Mouse (Mus musculus) embryo, embryonic 11 days (tissue): ENCODE measurements at regions not wholly inside any gene's neighbourhood (a gene's known extent, or its start where the extent isn't known, plus 50 kb on each side); places are given as distances from the start of the nearest gene placed in this dataset.

Experiments used
- DNase-seq: peaks from one replicate; pipeline ENCODE4 v3.0.0-alpha.2; 2015

DNA sequence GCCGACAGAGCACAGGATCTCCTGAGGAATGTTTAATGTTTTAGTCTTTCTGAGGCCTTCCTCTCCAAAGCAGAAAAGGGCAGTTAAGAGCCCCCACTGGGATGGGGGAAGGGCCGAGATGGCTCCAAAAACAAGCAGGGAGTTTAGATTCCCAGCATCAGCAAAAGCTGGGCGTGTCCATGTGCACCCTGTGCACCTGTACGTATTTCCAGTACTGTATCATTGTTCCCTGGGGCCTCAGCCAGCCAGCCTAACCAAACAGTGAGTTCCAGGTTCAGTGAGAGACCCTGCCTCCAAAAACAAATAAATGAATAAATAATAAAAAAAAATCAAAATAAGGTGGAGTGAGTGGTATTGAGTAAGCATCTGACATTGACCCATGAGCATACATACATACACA lies 50.8 kb upstream of the Olfm1 start:
- no peak for DNase-seq

DNA sequence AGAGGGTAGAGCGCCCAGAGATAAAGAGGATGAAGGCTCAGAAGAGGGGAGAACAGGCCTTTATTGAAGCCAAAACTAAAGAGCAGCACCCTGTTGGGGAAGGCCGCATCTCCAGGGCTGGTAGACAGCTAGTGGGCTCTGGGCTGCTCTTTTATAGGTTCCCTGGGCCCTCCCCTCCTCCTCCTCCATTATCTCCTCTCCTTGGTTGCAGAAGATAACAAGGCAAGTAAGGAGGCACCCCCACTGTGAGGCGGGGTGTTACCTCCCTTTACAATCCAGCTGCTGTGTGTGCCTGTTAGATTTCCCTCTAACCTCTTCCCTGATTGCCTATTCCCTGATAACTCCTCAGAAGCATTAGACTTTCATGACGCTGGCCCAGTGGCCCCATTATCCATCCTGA lies 51.2 kb upstream of the Olfm1 start:
- DNase-seq = no peak

DNA sequence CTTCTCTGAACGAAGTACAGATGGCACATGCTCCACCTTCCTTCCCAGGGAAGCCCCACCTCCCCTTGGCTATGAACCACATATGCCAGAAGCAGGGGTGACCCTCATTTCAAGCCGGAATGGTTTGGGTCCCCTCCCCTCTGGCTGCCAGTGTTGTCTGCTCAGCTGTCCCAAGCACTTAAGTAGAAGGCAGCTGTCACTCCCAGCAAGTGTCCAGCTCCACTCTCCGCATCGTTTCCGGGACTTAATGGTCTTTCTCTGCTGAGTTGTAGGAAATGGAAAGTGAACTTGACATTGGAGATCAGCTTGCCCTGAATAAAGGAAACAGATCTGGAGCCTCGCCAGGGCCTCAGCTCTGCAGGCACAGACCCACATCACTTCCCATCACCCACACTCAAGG lies 53.9 kb upstream of the Fcnb start:
- peak; percentile 21 for DNase-seq

DNA sequence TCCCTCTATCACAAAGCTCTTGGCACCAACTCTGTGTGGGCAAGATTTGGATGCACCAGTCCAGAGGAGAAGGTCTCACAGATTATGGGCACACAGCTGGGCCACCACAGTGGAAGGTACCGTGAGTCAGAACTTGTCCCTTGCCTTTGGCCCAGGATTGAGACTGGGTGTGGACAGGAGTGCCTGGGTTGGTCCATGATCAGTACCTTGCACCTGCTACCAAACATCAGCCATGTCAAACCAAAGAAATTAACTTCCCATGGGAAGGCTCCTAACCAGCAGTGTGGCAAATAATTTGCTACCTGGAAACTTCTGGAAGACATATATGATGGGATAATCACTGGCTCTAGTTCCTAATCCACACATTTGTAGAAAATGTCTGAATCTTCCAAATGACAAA lies 49.9 kb upstream of the Fcnb start:
- no peak for DNase-seq
